Mouse (Mus musculus): ENCODE results near the gene C1ql4. TPM values are rescaled to one million over a fixed set of nuclear protein-coding genes. Genes with fewer than 3 reads are reported as not detected.
A peak's percentile ranks its signal among the peaks of the same experiment; 100 is the strongest.

C1ql4 gene
- polyA plus RNA-seq, 1 experiment from 2014 or later = 0.27 TPM

DNA sequence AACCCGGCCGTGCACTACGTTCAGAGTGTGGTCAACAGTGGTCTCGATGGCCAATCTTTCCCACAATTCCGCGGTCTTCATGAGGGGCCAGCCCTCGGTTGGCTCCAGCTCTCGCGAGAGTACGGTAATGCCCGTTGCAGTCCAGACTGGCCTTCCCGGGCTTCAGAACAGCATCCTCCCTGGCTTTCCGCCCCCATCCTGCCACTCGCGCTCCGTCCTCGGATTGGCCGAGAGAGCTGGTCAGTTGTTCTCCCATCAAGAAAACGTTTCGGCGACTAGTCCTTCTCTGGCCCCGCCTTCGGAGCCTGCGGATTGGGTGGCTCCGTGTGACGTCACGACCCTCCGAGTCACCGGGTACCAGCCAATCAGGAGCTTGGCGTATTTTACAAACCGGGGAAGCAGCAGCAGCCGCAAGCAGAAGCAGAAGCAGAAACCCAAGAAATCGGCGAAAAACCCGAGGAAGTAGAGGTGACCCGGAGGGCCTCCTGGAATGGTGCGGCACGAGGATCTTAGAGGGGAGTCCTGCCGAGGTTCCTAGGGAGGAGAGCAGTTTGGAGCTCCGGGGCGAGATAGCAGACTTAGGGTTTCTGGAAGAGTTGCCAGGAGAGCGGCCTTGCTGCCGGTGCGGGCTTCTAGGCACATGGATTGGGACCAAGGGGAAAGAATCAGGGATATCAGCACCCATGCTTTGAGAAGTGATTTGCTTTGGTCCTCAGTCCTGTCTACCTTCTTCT is 12.8 kb downstream of the C1ql4 start:
- 0 out of 2 replicates have a peak, but pooled peaks cover 5% of the 10 kb centered on the region for H3K36me3 ChIP-seq (ENCODE audit: control insufficient read depth, insufficient read depth, low read length)
- H3K27ac ChIP-seq (ENCODE audit: low read depth, low read length) = peak overlapping the region; percentile 96
- H3K4me1 ChIP-seq (ENCODE audit: control insufficient read depth, insufficient read depth, low read length) = peaks cover 19% of the 10 kb centered on the region
- ATAC-seq (replicated peaks; ENCODE audit: insufficient number of reproducible peaks, low FRiP score, low TSS enrichment) = peak; percentile 95
- H3K4me2 ChIP-seq = peak overlapping the region; percentile 94
- WGBS (ENCODE audit: insufficient replicate concordance) = under 1% methylated on average over 44 of the region's 44 CpGs
- peak overlapping the region; percentile 88 for H3K9ac ChIP-seq (ENCODE audit: low read depth, low read length)
- peak overlapping the region; percentile 74 for H3K4me3 ChIP-seq (ENCODE audit: low read depth, low read length)
- no peaks in the 10 kb centered on the region for H3K9me3 ChIP-seq (replicated peaks; ENCODE audit: control insufficient read depth, low read length)
- no peaks in the 10 kb centered on the region for H3K27me3 ChIP-seq (ENCODE audit: control insufficient read depth, insufficient read depth, low read length)

DNA sequence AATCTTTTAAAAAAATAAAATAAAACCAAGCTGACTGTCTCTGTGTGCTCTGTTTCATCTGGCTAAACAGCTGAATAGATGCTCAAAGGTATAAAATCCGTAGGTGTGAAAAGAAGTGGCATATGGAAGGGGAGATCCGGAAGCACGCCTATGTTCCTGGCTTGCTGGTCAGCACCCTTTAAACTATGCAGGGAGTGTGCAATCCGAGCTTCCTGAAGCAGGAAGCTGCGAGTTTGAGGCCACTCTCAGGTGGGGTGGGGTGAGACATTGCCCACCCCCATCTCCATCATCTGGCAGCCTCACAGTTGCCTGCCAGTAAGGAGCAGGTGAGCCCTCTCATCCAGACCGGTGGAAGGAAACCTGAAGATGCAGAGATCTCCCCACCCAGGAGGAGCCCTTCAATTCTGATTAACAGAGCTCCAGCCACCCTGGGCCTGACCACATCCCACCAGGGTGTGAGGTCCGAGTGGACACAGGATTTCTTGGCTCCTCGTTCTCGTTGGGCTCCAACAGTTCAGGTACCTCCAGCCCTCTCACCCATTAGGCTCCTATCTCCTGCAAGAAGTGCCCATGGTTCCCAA is 13.5 kb downstream of the C1ql4 start, which contains the start of gene Troap:
Gene Troap (plus strand): TSS at position 557 of the 581 bp plus-strand sequence.
- peak within 1 kb of the TSS; percentile 94 for H3K4me2 ChIP-seq
- 0 out of 2 replicates have a peak, but pooled peaks cover 5% of the 10 kb centered on the region for H3K36me3 ChIP-seq (ENCODE audit: control insufficient read depth, insufficient read depth, low read length)
- ATAC-seq (replicated peaks; ENCODE audit: insufficient number of reproducible peaks, low FRiP score, low TSS enrichment) = no peak; the same call in 1 of the 2 replicates
- H3K4me3 ChIP-seq (ENCODE audit: low read depth, low read length) = peak within 1 kb of the TSS; percentile 74
- 21% methylated on average over 9 of the region's 9 CpGs for WGBS (ENCODE audit: insufficient replicate concordance)
- peak within 1 kb of the TSS; percentile 88 for H3K9ac ChIP-seq (ENCODE audit: low read depth, low read length)
- H3K27me3 ChIP-seq (ENCODE audit: control insufficient read depth, insufficient read depth, low read length) = no peaks in the 10 kb centered on the region
- no peaks in the 10 kb centered on the region for H3K9me3 ChIP-seq (replicated peaks; ENCODE audit: control insufficient read depth, low read length)
- H3K27ac ChIP-seq (ENCODE audit: low read depth, low read length) = peak within 1 kb of the TSS; percentile 96
- peaks cover 19% of the 10 kb centered on the region for H3K4me1 ChIP-seq (ENCODE audit: control insufficient read depth, insufficient read depth, low read length)

DNA sequence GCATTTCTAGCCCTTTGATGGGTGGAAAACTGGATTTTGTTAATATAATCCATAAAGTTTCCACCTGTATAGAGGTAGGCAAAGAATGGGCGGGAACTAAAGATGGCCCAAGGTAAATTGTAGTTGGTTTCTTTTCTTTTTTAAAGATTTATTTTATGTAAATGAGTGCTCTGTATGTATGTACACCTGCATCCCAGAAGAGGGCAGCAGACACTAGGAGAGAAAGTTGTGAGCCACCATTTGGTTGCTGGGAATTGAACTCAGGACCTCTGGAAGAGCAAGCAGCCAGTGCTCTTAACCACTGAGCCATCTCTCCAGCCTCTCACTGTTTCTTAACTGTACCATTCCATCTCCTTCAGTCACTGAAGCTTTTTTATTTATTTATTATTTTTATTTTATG is 15.6 kb downstream of the C1ql4 start:
- Histone ChIP-seq H3K4me2 (no peak overlapping the region), H3K36me3 (ENCODE audit: control insufficient read depth, insufficient read depth, low read length) (no peaks in the 10 kb centered on the region), H3K27ac (ENCODE audit: low read depth, low read length) (no peak overlapping the region), H3K9me3 (replicated peaks; ENCODE audit: control insufficient read depth, low read length) (no peaks in the 10 kb centered on the region), H3K4me3 (ENCODE audit: low read depth, low read length) (no peak overlapping the region), H3K4me1 (ENCODE audit: control insufficient read depth, insufficient read depth, low read length) (peaks cover 14% of the 10 kb centered on the region), H3K9ac (ENCODE audit: low read depth, low read length) (no peak overlapping the region), H3K27me3 (ENCODE audit: control insufficient read depth, insufficient read depth, low read length) (no peaks in the 10 kb centered on the region)
- 81% methylated on average over 1 of the region's 1 CpGs for WGBS (ENCODE audit: insufficient replicate concordance)
- no peak for ATAC-seq (replicated peaks; ENCODE audit: insufficient number of reproducible peaks, low FRiP score, low TSS enrichment)

DNA sequence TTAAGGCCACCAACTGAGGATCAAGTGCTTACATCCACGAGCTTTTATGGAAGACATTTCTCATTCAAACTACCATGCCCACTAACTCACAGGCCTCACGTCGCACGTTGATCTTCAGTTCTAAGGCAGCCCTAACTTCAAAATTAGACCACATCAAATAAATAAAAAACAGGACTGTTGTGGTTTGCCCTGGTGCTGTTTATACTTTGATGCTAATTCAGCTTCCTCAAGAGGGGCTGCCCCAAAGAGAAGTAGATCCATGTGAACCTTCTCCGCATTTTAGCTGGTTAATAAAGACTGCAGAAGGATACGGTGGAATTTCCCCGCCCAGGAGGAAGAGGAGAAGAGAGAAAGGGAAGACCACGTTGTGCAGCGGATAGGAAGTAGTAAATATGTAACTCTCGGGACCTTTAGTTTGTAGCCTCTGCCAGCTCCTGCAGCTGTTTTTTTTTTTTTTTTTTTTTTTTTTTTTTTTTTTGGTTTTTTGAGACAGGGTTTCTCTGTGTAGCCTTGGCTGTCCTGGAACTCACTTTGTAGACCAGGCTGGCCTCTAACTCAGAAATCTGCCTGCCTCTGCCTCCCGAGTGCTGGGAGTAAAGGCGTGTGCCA is 22.0 kb downstream of the C1ql4 start:
- no peaks in the 10 kb centered on the region for H3K9me3 ChIP-seq (replicated peaks; ENCODE audit: control insufficient read depth, low read length)
- no peak for ATAC-seq (replicated peaks; ENCODE audit: insufficient number of reproducible peaks, low FRiP score, low TSS enrichment)
- H3K4me3 ChIP-seq (ENCODE audit: low read depth, low read length) = no peak overlapping the region
- H3K4me1 ChIP-seq (ENCODE audit: control insufficient read depth, insufficient read depth, low read length) = no peaks in the 10 kb centered on the region
- peaks cover 12% of the 10 kb centered on the region for H3K27me3 ChIP-seq (ENCODE audit: control insufficient read depth, insufficient read depth, low read length)
- H3K36me3 ChIP-seq (ENCODE audit: control insufficient read depth, insufficient read depth, low read length) = no peaks in the 10 kb centered on the region
- H3K4me2 ChIP-seq = no peak overlapping the region
- no peak overlapping the region for H3K9ac ChIP-seq (ENCODE audit: low read depth, low read length)
- H3K27ac ChIP-seq (ENCODE audit: low read depth, low read length) = no peak overlapping the region
- 70% methylated on average over 12 of the region's 12 CpGs for WGBS (ENCODE audit: insufficient replicate concordance)

DNA sequence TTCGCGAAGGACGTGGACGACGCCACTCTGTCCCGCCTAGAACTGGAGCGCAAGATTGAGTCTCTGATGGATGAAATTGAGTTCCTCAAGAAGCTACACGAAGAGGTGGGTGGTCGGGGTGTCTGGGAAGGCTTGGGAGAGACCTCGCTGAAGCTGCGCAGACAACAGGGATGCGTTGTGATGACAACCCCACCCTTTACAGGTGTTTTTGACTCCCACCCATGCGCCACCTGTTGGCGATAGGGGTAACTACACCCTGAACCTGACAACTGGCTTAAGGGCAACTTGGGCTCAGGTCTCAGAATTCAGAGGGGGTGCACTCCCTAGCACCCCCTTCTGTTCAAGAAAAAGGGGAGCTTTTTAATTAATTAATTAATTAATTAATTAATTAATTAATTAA is 31.3 kb downstream of the C1ql4 start:
- 7% methylated on average over 14 of the region's 14 CpGs for WGBS (ENCODE audit: insufficient replicate concordance)
- ATAC-seq (replicated peaks; ENCODE audit: insufficient number of reproducible peaks, low FRiP score, low TSS enrichment) = no peak
- no peaks in the 10 kb centered on the region for H3K36me3 ChIP-seq (ENCODE audit: control insufficient read depth, insufficient read depth, low read length)
- H3K9ac ChIP-seq (ENCODE audit: low read depth, low read length) = no peak overlapping the region
- peaks cover 81% of the 10 kb centered on the region for H3K27me3 ChIP-seq (ENCODE audit: control insufficient read depth, insufficient read depth, low read length)
- peaks cover 21% of the 10 kb centered on the region for H3K4me1 ChIP-seq (ENCODE audit: control insufficient read depth, insufficient read depth, low read length)
- H3K4me3 ChIP-seq (ENCODE audit: low read depth, low read length) = peak overlapping the region; percentile 46
- H3K4me2 ChIP-seq = peak overlapping the region; percentile 76
- H3K27ac ChIP-seq (ENCODE audit: low read depth, low read length) = no peak overlapping the region
- H3K9me3 ChIP-seq (replicated peaks; ENCODE audit: control insufficient read depth, low read length) = no peaks in the 10 kb centered on the region

DNA sequence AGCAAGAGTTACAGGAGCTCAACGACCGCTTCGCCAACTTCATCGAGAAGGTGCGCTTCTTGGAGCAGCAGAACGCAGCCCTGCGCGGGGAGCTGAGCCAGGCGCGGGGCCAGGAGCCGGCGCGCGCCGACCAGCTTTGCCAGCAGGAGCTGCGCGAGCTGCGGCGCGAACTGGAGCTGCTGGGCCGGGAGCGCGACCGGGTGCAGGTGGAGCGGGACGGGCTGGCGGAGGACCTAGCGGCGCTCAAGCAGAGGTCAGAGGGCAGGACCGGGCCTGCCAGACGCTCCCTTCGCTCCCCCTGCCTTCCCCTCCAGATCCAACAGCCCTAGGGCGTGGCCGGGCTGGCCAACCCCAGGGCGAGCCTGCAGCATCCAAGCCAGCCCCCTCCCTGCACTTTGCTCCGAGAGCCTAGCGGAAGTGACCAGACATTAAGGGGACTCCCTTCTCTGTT is 32.1 kb downstream of the C1ql4 start:
- H3K4me1 ChIP-seq (ENCODE audit: control insufficient read depth, insufficient read depth, low read length) = peaks cover 21% of the 10 kb centered on the region
- peak overlapping the region; percentile 46 for H3K4me3 ChIP-seq (ENCODE audit: low read depth, low read length)
- H3K9me3 ChIP-seq (replicated peaks; ENCODE audit: control insufficient read depth, low read length) = no peaks in the 10 kb centered on the region
- under 1% methylated on average over 37 of the region's 37 CpGs for WGBS (ENCODE audit: insufficient replicate concordance)
- H3K9ac ChIP-seq (ENCODE audit: low read depth, low read length) = peak overlapping the region; percentile 39; the same call in 1 of the 2 replicates
- H3K27ac ChIP-seq (ENCODE audit: low read depth, low read length) = no peak overlapping the region
- peak overlapping the region; percentile 76 for H3K4me2 ChIP-seq
- peak; percentile 23; the same call in 1 of the 2 replicates for ATAC-seq (replicated peaks; ENCODE audit: insufficient number of reproducible peaks, low FRiP score, low TSS enrichment)
- H3K27me3 ChIP-seq (ENCODE audit: control insufficient read depth, insufficient read depth, low read length) = peaks cover 78% of the 10 kb centered on the region
- H3K36me3 ChIP-seq (ENCODE audit: control insufficient read depth, insufficient read depth, low read length) = no peaks in the 10 kb centered on the region

DNA sequence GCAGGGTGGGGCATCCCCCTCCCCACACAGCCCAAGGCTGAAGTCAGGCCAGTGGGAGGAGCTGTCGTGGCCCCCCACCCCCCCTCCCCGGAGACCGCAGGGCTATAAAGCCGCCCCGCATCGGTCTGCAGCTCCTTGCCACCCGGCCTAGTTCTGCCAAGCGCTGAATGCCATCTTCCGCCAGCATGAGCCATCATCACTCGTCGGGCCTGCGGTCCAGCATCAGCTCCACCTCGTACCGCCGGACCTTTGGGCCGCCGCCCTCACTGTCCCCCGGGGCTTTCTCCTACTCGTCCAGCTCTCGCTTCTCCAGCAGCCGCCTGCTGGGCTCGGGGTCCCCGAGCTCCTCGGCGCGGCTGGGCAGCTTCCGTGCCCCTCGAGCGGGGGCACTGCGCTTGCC is 32.6 kb downstream of the C1ql4 start, which contains the start of gene Prph:
Gene Prph (plus strand): TSS at position 135 of the 400 bp plus-strand sequence.
- H3K4me1 ChIP-seq (ENCODE audit: control insufficient read depth, insufficient read depth, low read length) = peaks cover 21% of the 10 kb centered on the region
- peak within 1 kb of the TSS; percentile 39; the same call in 1 of the 2 replicates for H3K9ac ChIP-seq (ENCODE audit: low read depth, low read length)
- peak within 1 kb of the TSS; percentile 76 for H3K4me2 ChIP-seq
- H3K27ac ChIP-seq (ENCODE audit: low read depth, low read length) = no peak within 1 kb of the TSS
- H3K9me3 ChIP-seq (replicated peaks; ENCODE audit: control insufficient read depth, low read length) = no peaks in the 10 kb centered on the region
- no peak for ATAC-seq (replicated peaks; ENCODE audit: insufficient number of reproducible peaks, low FRiP score, low TSS enrichment)
- H3K36me3 ChIP-seq (ENCODE audit: control insufficient read depth, insufficient read depth, low read length) = no peaks in the 10 kb centered on the region
- 2% methylated on average over 29 of the region's 30 CpGs for WGBS (ENCODE audit: insufficient replicate concordance)
- H3K4me3 ChIP-seq (ENCODE audit: low read depth, low read length) = peak within 1 kb of the TSS; percentile 46
- peaks cover 76% of the 10 kb centered on the region for H3K27me3 ChIP-seq (ENCODE audit: control insufficient read depth, insufficient read depth, low read length)

DNA sequence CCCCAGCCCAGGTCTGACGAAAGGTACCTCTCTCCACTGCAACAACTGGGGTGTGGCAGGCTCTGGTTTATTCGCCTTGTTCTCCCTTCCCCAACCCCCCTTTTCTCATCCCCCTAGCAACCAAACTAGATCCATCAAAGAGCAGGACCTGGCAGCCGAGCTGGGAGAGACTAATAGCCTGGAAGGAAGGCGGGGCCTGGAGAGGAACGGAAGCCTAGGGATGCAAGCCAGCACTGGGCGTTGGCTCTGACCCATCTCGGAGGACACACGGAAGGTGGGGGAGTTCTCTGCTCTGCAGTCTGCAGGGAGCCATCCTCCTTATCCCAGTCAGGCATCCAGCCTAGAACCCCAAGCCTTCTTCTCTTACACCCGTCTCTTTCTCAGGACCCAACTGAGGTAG is 34.2 kb downstream of the C1ql4 start:
- Histone ChIP-seq H3K4me2 (no peak overlapping the region), H3K27ac (ENCODE audit: low read depth, low read length) (no peak overlapping the region), H3K36me3 (ENCODE audit: control insufficient read depth, insufficient read depth, low read length) (no peaks in the 10 kb centered on the region), H3K4me1 (ENCODE audit: control insufficient read depth, insufficient read depth, low read length) (peaks cover 21% of the 10 kb centered on the region), H3K9me3 (replicated peaks; ENCODE audit: control insufficient read depth, low read length) (no peaks in the 10 kb centered on the region), H3K4me3 (ENCODE audit: low read depth, low read length) (no peak overlapping the region), H3K9ac (ENCODE audit: low read depth, low read length) (no peak overlapping the region), H3K27me3 (ENCODE audit: control insufficient read depth, insufficient read depth, low read length) (peaks cover 61% of the 10 kb centered on the region)
- ATAC-seq (replicated peaks; ENCODE audit: insufficient number of reproducible peaks, low FRiP score, low TSS enrichment) = no peak
- 8% methylated on average over 9 of the region's 9 CpGs for WGBS (ENCODE audit: insufficient replicate concordance)

Data from heart, embryonic 11.5 days (tissue).